Mouse (Mus musculus) gastrocnemius, postnatal 4 days (tissue): Measurements from ENCODE around the gene Ndrg3. TPM values are rescaled to one million over a fixed set of nuclear protein-coding genes. Genes with fewer than 3 reads are reported as not detected.
"Not testable (repeated sequence)": the region's sequence is repeated elsewhere in the genome, so short reads cannot be mapped to it uniquely, and the experiment has no call there.

Source experiments
- DNase-seq, 2 experiments: peaks; one replicate each; pipeline ENCODE4 v3.0.0; 2021 to 2022; ENCODE audit warnings: low spot score in 2 of 2, mixed read lengths in 2 of 2
- total RNA-seq, 2 experiments: library from RNA; stranded (reverse); gene quantifications; 2 replicates each; pipeline ENCODE4 v1.2.3; 2021

Gene Ndrg3
- total RNA-seq, 2 experiments from 2014 or later = 23.2 to 24.0 TPM

- DNase-seq = no peak
Measured at GRCm38 (mm10) chr2:156951301-156952094, 40.4 kb downstream of the Ndrg3 start.

- no peak for DNase-seq
Measured at GRCm38 (mm10) chr2:156950816-156951215, 41.0 kb downstream of the Ndrg3 start.

GRCm38 (mm10) chr2:156941523-156941922, 50.3 kb downstream of the Ndrg3 start:
- DNase-seq = not testable (repeated sequence)

- DNase-seq = not testable (repeated sequence)
Measured at GRCm38 (mm10) chr2:156939926-156940325, 51.9 kb downstream of the Ndrg3 start.

GRCm38 (mm10) chr2:156937795-156938194, 54.1 kb downstream of the Ndrg3 start:
- no peak for DNase-seq

- DNase-seq = no peak
Measured at GRCm38 (mm10) chr2:156935005-156935404, 56.9 kb downstream of the Ndrg3 start.

GRCm38 (mm10) chr2:156933426-156933825, 58.4 kb downstream of the Ndrg3 start:
- DNase-seq = no peak

- no peak for DNase-seq
Measured at GRCm38 (mm10) chr2:156931421-156931820, 60.4 kb downstream of the Ndrg3 start.

GRCm38 (mm10) chr2:156930549-156930948, 61.3 kb downstream of the Ndrg3 start:
- DNase-seq = no peak

GRCm38 (mm10) chr2:156929519-156930120, 62.2 kb downstream of the Ndrg3 start:
- no peak for DNase-seq

GRCm38 (mm10) chr2:156928606-156929005, 63.2 kb downstream of the Ndrg3 start:
- DNase-seq = no peak

GRCm38 (mm10) chr2:156927663-156928062, 64.2 kb downstream of the Ndrg3 start:
- no peak for DNase-seq

GRCm38 (mm10) chr2:156925611-156926010, 66.2 kb downstream of the Ndrg3 start:
- not testable (repeated sequence) for DNase-seq

- DNase-seq = not testable (repeated sequence)
Measured at GRCm38 (mm10) chr2:156925075-156925474, 66.8 kb downstream of the Ndrg3 start.

- DNase-seq = no peak
Measured at GRCm38 (mm10) chr2:156924210-156924898, 67.5 kb downstream of the Ndrg3 start.

- DNase-seq = no peak
Measured at GRCm38 (mm10) chr2:156923057-156923456, 68.8 kb downstream of the Ndrg3 start.

- no peak for DNase-seq
Measured at GRCm38 (mm10) chr2:156919796-156920195, 72.1 kb downstream of the Ndrg3 start.

GRCm38 (mm10) chr2:156919191-156919590, 72.7 kb downstream of the Ndrg3 start:
- not testable (repeated sequence) for DNase-seq

- DNase-seq = no peak
Measured at GRCm38 (mm10) chr2:156918562-156918961, 73.3 kb downstream of the Ndrg3 start.

GRCm38 (mm10) chr2:156916419-156917125, 75.3 kb downstream of the Ndrg3 start:
- no peak for DNase-seq

GRCm38 (mm10) chr2:156915559-156915958, 76.3 kb downstream of the Ndrg3 start:
- no peak for DNase-seq
